Mouse (Mus musculus) kidney, embryonic 16.5 days (tissue): ENCODE results near the gene Esyt1. TPM values are rescaled to one million over a fixed set of nuclear protein-coding genes. Genes with fewer than 3 reads are reported as not detected.
"Not testable (repeated sequence)": the region's sequence is repeated elsewhere in the genome, so short reads cannot be mapped to it uniquely, and the experiment has no call there.

Source experiments
- ATAC-seq: fragments of 200-750 bp; cut with Nextera tagmentation; 2 replicates; pipeline ENCODE4 v1.8.0; 2017; ENCODE audit warnings: moderate TSS enrichment; ENCODE audit not compliant: low FRiP score, low TSS enrichment
- H3K27ac ChIP-seq: fragments of 300-500 bp; sonication (generic); 2 replicates; pipeline ENCODE4 v1.5.1; 2014; ENCODE audit warnings: low read length
- H3K27me3 ChIP-seq: fragments of 300-500 bp; sonication (generic); 2 replicates; pipeline ENCODE4 v1.6.1; 2014; ENCODE audit warnings: low read length, control low read depth, mixed read lengths; ENCODE audit not compliant: insufficient read depth
- H3K36me3 ChIP-seq: fragments of 300-500 bp; sonication (generic); 2 replicates; pipeline ENCODE4 v1.6.1; 2014; ENCODE audit warnings: low read length, control low read depth, mixed read lengths; ENCODE audit not compliant: insufficient read depth
- H3K4me1 ChIP-seq: fragments of 300-500 bp; sonication (generic); 2 replicates; pipeline ENCODE4 v1.6.1; 2014; ENCODE audit warnings: low read length, control low read depth, mixed read lengths; ENCODE audit not compliant: insufficient read depth
- H3K4me2 ChIP-seq: fragments of 300-500 bp; sonication (generic); replicated peaks from 2 replicates; pipeline ENCODE4 v1.6.1; 2014; ENCODE audit warnings: low read depth, low read length
- H3K4me3 ChIP-seq: fragments of 300-500 bp; sonication (generic); 2 replicates; pipeline ENCODE4 v1.5.1; 2014; ENCODE audit warnings: mild to moderate bottlenecking, low read length
- H3K9ac ChIP-seq: fragments of 300-500 bp; sonication (generic); replicated peaks from 2 replicates; pipeline ENCODE4 v1.6.1; 2014; ENCODE audit warnings: low read length
- H3K9me3 ChIP-seq: fragments of 300-500 bp; sonication (generic); 2 replicates; pipeline ENCODE4 v1.6.1; 2016; ENCODE audit warnings: low read length, control low read depth
- WGBS: fragments of 180-500 bp; shearing (Covaris S2); extraction: QIAGEN DNeasy Blood & Tissue Kit; methylation state at CpG from one replicate; pipeline ENCODE4 v1.1.7; 2014; 5-methylcytosine and 5-hydroxymethylcytosine counted together
- polyA plus RNA-seq: library from polyadenylated mRNA; unstranded; fragments of >200 nt; fragmentation: Nextera tagmentation; extraction: Ambion mirVana; gene quantifications from 2 replicates; pipeline ENCODE4 v1.2.1, GENCODE M21; 2015

Gene Esyt1
- polyA plus RNA-seq: 23.2 and 24.2 TPM in 2 replicates

DNA sequence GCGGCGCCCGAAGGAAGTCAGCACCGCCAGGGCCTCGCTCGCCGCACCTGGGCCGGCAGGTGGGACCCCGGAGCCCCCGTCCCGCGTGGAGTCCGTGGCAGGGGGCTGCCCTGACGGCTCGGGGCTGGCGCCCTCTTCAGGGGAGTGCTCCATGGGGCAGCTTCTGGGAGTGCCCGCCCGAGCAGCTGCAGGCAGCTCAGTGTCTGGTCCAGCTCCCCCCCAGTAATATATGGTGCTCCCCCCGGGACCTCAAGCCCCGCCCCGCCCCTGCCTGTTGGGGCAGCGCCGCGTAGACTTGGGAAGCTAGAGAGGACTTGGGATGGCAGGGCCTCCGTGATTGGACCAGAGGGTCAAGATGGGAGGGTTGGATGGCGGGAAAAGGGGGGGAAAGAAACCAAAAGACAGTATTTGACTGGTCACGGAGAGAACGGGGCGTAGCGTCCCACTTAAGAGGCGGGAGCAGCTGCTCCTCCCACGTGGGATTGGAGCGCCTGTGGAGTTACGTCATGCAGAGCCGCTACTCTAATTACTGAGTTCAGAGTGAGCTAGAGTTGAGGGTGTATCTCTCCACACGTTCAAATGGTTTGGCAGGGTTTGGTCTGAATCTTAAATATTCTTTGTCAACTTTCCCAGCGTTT lies at the start of gene Esyt1:
Esyt1 (minus strand) TSS at position 201 of the 638 bp plus-strand sequence.
- Histone ChIP-seq H3K4me3 (peak within 1 kb of the TSS; percentile 84), H3K4me1 (peaks cover 13% of the 10 kb centered on the region), H3K4me2 (peak within 1 kb of the TSS; percentile 100), H3K9me3 (no peaks in the 10 kb centered on the region), H3K9ac (peak within 1 kb of the TSS; percentile 82), H3K27ac (peak within 1 kb of the TSS; percentile 80), H3K36me3 (0 out of 2 replicates have a peak, but pooled peaks cover 2% of the 10 kb centered on the region), H3K27me3 (no peaks in the 10 kb centered on the region)
- WGBS: under 1% methylated on average over 37 of the region's 37 CpGs
- peak; percentile 99 for ATAC-seq

DNA sequence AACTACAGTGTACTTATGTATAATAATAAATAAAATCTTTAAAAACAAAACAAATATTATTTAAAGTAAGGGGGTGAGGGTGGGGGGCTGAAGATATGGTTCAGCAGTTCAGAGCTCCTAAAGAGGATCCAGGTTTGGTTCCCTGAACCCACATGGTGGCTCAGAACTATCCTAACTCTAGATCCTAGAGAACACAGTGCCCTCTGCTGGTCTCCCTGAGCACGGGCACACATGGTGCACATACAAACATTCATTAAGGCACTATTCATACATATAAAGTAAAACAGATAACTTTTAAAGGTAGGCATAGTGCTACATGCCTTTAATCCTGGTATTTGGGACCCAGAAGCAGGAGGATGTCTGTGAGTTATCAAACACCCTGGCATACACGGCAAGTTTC lies 49.4 kb upstream of the Esyt1 start:
- H3K4me1 ChIP-seq: no peaks in the 10 kb centered on the region
- peaks cover 10% of the 10 kb centered on the region; the same call in 1 of the 2 replicates for H3K36me3 ChIP-seq
- no peak overlapping the region for H3K4me3 ChIP-seq
- no peak for ATAC-seq
- H3K27me3 ChIP-seq: no peaks in the 10 kb centered on the region
- no peak overlapping the region for H3K9ac ChIP-seq
- H3K4me2 ChIP-seq: no peak overlapping the region
- H3K27ac ChIP-seq: no peak overlapping the region
- 93% methylated on average over 2 of the region's 2 CpGs for WGBS
- no peaks in the 10 kb centered on the region; the same call in 1 of the 2 replicates for H3K9me3 ChIP-seq

DNA sequence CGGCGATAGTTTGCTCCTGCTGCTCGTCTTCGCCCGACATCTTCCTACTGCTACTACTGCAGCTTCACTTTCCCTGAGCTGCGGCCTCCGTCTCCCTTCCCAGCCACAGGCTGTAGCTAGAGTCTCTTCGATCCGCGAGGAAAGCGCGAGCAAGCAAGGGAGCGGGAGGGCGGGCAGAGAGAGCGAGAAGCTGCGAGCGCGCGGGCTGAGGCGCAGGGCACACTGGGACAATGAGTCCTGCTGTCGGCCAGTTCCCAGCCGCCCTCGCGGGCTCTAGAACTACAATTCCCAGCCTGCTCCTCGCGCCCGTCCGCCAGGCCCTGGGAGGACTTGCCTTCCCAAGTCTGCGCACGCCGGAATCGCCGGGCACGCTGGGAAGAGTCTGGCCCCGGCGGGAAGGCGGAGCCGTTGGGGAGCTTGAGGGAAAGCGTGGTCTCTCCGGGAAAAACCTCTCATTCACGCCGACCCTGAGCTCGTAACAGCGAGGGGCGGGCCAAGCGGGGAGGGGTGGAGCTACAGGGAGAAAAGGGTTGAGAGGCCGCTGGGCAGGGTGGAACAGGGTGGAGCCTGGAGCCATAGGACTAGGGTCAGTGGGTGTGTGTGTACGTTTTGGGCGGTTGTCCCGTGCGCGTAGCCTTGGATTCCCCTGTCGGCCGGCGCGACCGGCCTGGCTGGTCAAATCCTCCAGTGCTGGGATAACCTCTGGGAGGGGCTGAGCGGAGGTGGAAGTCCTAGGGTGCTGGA lies 40.3 kb upstream of the Esyt1 start, which contains the start of gene Pa2g4:
Pa2g4 (minus strand) TSS at position 200 of the 744 bp plus-strand sequence.
- Histone ChIP-seq H3K4me1 (peaks cover 19% of the 10 kb centered on the region), H3K36me3 (peaks cover 24% of the 10 kb centered on the region), H3K9ac (peak within 1 kb of the TSS; percentile 95), H3K9me3 (no peaks in the 10 kb centered on the region), H3K4me2 (peak within 1 kb of the TSS; percentile 91), H3K27me3 (no peaks in the 10 kb centered on the region), H3K4me3 (peak within 1 kb of the TSS; percentile 88), H3K27ac (peak within 1 kb of the TSS; percentile 96)
- whole genome bisulfite sequencing: under 1% methylated on average over 58 of the region's 58 CpGs
- ATAC-seq: peak; percentile 99

DNA sequence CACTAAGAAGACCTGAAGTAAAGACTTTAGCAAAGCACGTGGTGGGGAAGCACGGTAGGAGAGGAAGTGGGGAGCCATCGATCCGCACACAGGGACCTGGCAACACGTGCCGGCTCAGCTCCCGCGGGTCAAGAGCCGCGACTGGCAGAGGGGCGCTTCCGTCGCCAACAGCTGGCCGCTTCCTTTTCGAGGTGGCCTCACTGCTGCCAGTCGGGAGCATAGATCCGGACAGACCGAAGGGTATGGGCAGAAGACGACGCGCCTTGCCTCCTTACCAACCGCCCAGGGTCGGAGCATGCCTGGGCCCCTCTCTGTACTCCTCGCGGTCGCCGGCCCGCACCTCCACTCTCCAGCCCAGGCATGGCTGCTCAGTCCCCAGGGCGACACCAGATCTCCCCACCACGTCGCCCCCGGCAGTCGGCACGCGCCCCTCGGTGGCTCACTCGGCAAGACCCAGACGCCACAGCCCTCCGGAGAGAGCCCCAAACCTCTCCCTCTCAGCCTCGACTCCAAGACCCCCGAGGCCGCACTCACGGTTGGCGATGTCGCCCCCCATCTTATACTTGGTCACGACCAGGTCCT lies 39.6 kb upstream of the Esyt1 start:
- H3K4me2 ChIP-seq: peak overlapping the region; percentile 91
- H3K27ac ChIP-seq: peak overlapping the region; percentile 96
- WGBS: 0% methylated on average over 35 of the region's 46 CpGs
- peaks cover 30% of the 10 kb centered on the region for H3K36me3 ChIP-seq
- peak; percentile 28 for ATAC-seq
- no peaks in the 10 kb centered on the region for H3K9me3 ChIP-seq
- peak overlapping the region; percentile 88 for H3K4me3 ChIP-seq
- peak overlapping the region; percentile 95 for H3K9ac ChIP-seq
- no peaks in the 10 kb centered on the region for H3K27me3 ChIP-seq
- peaks cover 19% of the 10 kb centered on the region for H3K4me1 ChIP-seq

DNA sequence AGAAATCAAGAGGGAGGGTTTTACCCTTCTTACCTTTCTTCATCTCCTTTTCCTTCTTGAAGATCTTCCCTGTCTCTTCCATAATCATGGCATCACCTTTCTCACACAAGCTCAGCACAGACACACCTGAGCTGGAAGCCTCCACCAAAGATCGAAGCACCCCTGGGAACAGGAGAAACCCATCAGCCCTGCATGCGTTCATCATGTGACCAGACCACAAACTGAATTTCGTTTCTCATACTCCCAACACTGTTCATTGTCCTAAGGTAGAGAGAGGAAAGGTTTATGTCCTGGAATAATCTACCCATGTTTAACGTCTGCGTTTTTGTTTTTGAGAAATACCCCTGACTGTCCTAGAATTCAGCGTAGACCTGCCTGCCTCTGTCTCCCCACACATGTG lies 37.9 kb upstream of the Esyt1 start:
- Histone ChIP-seq H3K4me3 (no peak overlapping the region), H3K9ac (no peak overlapping the region)
- WGBS: 82% methylated on average over 6 of the region's 6 CpGs

DNA sequence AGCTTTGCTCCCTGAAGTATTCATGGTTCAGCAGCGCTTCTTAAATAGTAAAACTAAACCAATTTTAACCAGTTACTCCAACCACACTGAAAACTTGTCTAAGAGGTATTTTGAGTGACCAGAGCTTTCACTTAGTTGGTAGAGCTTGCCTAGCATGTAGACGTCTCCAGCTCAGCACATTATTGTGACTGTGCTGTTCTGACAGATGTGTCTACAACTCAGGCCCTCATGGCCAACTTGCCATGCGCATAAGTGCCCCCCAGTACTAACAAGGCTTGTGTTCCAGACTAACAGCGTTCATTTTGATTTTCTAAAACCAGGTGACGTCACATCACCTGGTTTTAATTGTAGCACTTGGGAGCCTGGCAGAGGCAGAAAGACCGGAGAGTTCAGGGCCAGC lies 31.3 kb upstream of the Esyt1 start:
- Histone ChIP-seq H3K9me3 (no peaks in the 10 kb centered on the region), H3K36me3 (peaks cover 49% of the 10 kb centered on the region), H3K4me2 (no peak overlapping the region), H3K27ac (no peak overlapping the region), H3K4me3 (no peak overlapping the region), H3K9ac (no peak overlapping the region), H3K4me1 (no peaks in the 10 kb centered on the region), H3K27me3 (no peaks in the 10 kb centered on the region)
- no peak for ATAC-seq
- 91% methylated on average over 6 of the region's 6 CpGs for WGBS

More for the DNA sequence above, 37.9 kb upstream of the Esyt1 start:
- Histone ChIP-seq H3K4me1 (peaks cover 19% of the 10 kb centered on the region), H3K4me2 (no peak overlapping the region), H3K27ac (no peak overlapping the region), H3K27me3 (no peaks in the 10 kb centered on the region), H3K9me3 (no peaks in the 10 kb centered on the region), H3K36me3 (peaks cover 44% of the 10 kb centered on the region)
- no peak for ATAC-seq

DNA sequence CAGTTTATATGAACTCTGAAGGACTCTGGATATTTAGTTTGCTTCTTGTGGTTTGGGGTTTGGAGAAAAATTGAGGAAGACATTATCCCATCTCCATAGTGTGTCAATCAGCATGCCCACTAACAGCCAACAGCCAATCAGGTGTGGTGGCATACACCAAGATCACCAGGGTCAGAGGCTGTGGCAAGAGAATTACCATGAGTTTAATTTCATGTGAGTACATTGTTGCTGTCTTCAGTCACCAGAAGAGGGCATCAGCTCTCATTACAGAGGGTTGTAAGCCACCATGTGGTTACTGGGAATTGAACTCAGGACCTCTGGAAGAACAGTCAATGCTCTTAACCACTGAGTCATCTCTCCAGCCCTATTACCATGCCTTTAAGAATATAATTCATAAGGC lies 30.6 kb upstream of the Esyt1 start:
- Histone ChIP-seq H3K9me3 (no peaks in the 10 kb centered on the region), H3K27me3 (no peaks in the 10 kb centered on the region), H3K36me3 (peaks cover 42% of the 10 kb centered on the region), H3K27ac (no peak overlapping the region), H3K4me3 (no peak overlapping the region), H3K4me2 (no peak overlapping the region), H3K4me1 (no peaks in the 10 kb centered on the region), H3K9ac (no peak overlapping the region)
- no peak for ATAC-seq

DNA sequence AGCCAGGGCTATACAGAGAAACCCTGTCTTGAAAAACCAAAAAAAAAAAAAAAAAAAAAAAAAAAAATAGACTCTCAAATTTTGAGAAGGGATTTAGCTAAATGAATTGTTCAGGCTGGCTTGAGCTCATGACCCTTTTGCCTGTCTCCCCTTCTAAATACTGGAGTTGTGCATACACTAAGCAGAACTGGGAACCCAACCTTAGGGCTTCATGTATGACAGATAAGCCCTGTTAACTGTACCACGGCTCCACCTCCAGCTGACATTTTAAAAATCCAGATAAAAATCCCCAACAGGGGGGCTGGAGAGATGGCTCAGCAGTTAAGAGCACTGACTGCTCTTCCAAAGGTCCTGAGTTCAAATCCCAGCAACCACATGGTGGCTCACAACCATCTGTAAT lies 29.9 kb upstream of the Esyt1 start:
- not testable (repeated sequence) for H3K4me1 ChIP-seq, H3K27me3 ChIP-seq, H3K4me2 ChIP-seq, H3K4me3 ChIP-seq, H3K27ac ChIP-seq, H3K9ac ChIP-seq, H3K9me3 ChIP-seq, ATAC-seq
- WGBS: 95% methylated on average over 1 of the region's 1 CpGs
- H3K36me3 ChIP-seq: peaks cover 36% of the 10 kb centered on the region

DNA sequence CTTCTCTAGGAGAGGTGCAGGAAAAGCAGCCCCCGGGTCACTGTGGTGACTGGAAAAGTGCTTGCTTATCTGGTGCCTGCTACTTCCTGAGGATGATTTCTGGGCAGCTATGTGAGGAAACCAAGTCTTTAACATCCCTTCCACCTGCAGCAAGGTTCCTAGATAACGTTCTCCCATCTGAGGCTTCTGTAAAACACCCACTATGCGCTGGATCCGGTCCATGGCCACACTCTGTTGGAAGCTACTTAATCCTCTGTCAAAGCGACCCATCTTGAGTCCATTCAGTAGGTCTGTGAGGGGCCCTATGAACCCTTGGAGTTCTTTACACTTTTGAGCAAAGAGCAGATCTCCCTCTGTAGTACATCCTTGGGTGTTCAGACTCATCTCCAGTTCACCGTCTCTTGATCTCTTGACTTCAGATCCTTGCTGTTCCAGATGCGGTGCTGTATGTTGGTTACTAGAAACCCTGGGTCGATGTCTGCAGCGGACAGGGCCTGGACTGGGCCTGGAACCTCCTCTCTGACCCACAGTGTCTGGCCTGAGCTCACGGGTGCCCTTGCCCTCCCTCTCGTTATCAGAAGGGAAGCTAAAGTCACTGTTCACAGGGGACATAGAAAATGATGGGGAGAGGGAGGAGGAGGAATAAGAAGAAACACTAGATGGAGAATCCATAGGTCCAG lies 24.6 kb upstream of the Esyt1 start:
- H3K4me3 ChIP-seq, H3K9ac ChIP-seq, H3K27me3 ChIP-seq, H3K4me2 ChIP-seq, H3K4me1 ChIP-seq, H3K9me3 ChIP-seq, H3K36me3 ChIP-seq, ATAC-seq, H3K27ac ChIP-seq: not testable (repeated sequence)
- WGBS: 94% methylated on average over 11 of the region's 11 CpGs
